Mouse (Mus musculus) C2C12 (cell line): ENCODE measurements around the gene Map2k6.

ENCODE experiments used
- CEBPB ChIP-seq: IDR thresholded peaks from one replicate; pipeline ENCODE4 v1.6.1; 2011; ENCODE audit warnings: low read depth, mild to moderate bottlenecking, control low read depth, moderate library complexity
- CTCF ChIP-seq: IDR thresholded peaks from one replicate; pipeline ENCODE4 v1.5.1; 2011; ENCODE audit not compliant: control insufficient read depth, insufficient read depth, insufficient read length
- MAX ChIP-seq: IDR thresholded peaks from one replicate; pipeline ENCODE4 v1.6.1; 2011; ENCODE audit warnings: mild to moderate bottlenecking, control low read depth
- MYOD1 ChIP-seq: IDR thresholded peaks from one replicate; pipeline ENCODE4 v1.6.1; 2011; ENCODE audit warnings: low read depth; ENCODE audit not compliant: control insufficient read depth, insufficient read length
- MYOG ChIP-seq: IDR thresholded peaks from one replicate; pipeline ENCODE4 v1.6.1; 2011; ENCODE audit not compliant: control insufficient read depth, insufficient read length; ENCODE audit errors: extremely low read depth
- USF1 ChIP-seq: IDR thresholded peaks from one replicate; pipeline ENCODE4 v1.6.1; 2011; ENCODE audit warnings: low read depth, mild to moderate bottlenecking, control low read depth, moderate library complexity

- TF ChIP-seq CTCF: no peak
- TF ChIP-seq USF1: no peak
- TF ChIP-seq MYOD1: no peak
- no peak for TF ChIP-seq CEBPB
- no peak for TF ChIP-seq MAX
- TF ChIP-seq MYOG: no peak
These were observed 88.9 kb downstream of the Map2k6 start for GRCm38 (mm10) chr11:110487796-110488195.
